Mouse (Mus musculus): ENCODE results near the gene Adtrp. TPM values are rescaled to one million over a fixed set of nuclear protein-coding genes. Genes with fewer than 3 reads are reported as not detected.

Adtrp gene
- total RNA-seq, 1 experiment from 2014 or later = not detected

DNA sequence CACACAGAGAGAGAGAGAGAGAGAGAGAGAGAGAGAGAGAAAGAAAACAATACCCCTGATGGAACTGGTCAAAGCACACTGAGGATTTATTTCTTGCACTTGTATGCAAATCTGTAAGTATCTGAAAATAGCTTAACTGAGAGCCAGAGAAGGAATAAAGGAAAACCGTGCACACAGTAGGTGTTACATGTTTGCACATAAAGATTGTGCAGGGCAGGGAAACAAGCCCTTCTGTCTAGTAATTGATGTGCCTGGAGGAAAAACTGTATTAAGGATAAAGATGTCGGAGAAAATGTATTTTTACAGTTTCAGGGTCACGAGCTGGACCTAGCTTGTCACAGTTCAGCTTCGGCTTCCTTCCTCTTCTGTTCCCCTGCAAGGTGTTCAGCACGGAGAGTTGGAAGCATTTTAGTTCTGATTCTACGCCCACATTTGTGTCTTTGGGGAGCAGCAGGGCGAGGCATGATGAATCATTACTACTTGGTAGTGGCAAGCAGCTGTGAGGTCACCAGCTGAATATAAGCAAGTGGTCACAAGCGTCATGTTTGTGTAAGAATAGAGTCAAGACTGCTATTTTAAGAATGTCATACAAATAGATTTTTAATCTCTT lies 43.7 kb downstream of the Adtrp start:
- peak; percentile 77 to 90 for ATAC-seq (replicated peaks in 1 of 2; ENCODE audit: insufficient read depth in 1 of 2, low FRiP score in 2 of 2, low TSS enrichment in 1 of 2, low read depth in 1 of 2, poor library complexity in 2 of 2, severe bottlenecking in 2 of 2)

DNA sequence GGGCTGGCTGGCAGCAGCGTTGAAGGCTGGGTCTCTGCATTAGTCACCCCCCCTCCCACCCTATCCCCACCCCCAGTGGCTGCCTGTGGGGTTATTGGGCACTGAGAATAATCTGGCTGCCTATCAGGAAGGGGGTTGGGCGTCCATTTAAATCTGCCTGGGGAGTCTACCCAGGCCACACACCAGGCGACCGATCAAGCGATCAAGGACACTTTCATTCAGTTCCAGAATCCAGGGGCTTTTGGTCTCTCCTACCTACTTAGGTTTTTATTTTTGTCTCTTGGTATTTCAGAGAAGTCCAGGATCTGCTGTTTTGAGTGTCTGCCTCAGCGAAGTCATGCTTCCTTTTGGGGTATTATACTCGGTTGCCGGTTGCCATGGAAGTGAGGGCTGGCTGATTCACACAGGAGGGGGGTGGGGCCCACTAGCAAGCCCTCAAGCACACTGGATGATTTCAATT lies 46.3 kb downstream of the Adtrp start:
- peak; percentile 77 to 91 for ATAC-seq (replicated peaks in 1 of 2; ENCODE audit: insufficient read depth in 1 of 2, low FRiP score in 2 of 2, low TSS enrichment in 1 of 2, low read depth in 1 of 2, poor library complexity in 2 of 2, severe bottlenecking in 2 of 2)

DNA sequence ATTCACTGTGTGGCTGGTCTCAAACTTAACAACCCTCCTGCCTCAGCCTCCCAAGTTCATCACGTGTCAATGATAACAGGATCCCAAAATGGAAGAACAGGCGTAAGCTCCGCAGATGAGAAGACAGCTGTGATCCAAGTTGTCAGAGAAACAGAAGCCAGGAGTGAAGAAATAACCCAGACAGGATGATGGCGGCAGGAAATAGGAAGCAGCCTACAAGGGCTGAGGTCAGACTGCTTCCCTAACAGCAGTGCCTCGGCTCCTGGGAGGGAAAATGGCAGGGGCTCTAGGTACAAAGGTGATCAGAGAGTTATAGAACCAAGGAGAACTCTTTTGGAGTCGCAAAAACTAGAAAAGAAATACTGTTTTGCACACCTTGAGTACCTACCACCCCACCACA lies 54.6 kb downstream of the Adtrp start:
- ATAC-seq (replicated peaks in 1 of 2; ENCODE audit: insufficient read depth in 1 of 2, low FRiP score in 2 of 2, low TSS enrichment in 1 of 2, low read depth in 1 of 2, poor library complexity in 2 of 2, severe bottlenecking in 2 of 2) = 0 out of 4 replicates have a peak, but pooled peaks of 1 of the 2 experiments have one; percentile 14

DNA sequence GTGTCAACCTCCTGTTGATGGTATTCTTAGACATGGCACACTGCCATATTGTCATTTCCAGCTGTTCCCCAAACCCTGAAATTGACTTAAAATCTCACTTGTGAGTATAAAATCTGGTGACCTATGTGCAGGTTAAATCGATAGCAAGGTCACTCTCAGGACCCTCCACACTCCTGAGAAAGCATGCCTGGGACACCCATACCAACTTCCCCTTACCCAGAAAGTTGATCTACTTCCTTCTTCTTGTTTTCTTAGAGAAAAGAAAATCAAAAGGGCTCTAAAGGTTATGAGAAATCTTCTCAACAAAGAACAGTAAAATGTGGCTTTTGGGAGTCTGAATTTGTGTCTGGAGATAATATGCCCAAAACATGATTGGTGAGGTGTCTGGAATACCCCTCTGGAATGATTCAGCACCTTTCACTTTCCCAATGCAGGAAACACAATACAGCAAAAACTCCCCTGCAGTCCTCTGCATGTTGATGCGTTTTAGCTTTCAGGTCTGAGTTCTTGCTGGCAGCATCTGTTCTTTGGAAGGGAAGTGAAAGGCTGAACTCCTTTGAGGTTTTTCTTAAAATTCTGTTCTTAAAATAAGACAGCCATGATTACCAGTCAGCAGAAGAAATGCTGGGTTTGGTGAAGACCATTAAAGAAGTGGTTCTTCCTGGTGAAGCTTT lies 59.5 kb downstream of the Adtrp start:
- ATAC-seq (replicated peaks in 1 of 2; ENCODE audit: insufficient read depth in 1 of 2, low FRiP score in 2 of 2, low TSS enrichment in 1 of 2, low read depth in 1 of 2, poor library complexity in 2 of 2, severe bottlenecking in 2 of 2) = peak; percentile 50 to 62; a peak in 3 of 4 replicates

DNA sequence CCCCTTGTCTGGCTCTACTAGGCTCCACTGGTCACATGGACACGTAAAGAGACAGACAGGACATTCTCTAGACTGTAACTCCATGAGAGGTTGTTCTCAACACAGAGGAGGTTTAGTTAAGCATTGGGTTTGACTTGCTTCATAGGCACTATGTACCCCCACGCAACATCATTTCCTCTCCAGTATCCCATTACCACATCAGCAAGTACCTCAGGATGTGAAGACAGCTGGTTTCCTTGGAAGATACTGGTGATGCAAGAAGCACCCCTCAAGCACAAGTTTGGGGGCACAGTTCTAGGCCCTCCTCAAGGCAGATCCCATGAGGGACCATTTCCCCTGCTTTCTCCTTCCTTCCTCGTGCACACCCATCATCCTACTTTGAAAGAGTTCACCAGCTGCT lies 60.8 kb downstream of the Adtrp start:
- ATAC-seq (replicated peaks in 1 of 2; ENCODE audit: insufficient read depth in 1 of 2, low FRiP score in 2 of 2, low TSS enrichment in 1 of 2, low read depth in 1 of 2, poor library complexity in 2 of 2, severe bottlenecking in 2 of 2) = no peak; a peak in 1 of 4 replicates

DNA sequence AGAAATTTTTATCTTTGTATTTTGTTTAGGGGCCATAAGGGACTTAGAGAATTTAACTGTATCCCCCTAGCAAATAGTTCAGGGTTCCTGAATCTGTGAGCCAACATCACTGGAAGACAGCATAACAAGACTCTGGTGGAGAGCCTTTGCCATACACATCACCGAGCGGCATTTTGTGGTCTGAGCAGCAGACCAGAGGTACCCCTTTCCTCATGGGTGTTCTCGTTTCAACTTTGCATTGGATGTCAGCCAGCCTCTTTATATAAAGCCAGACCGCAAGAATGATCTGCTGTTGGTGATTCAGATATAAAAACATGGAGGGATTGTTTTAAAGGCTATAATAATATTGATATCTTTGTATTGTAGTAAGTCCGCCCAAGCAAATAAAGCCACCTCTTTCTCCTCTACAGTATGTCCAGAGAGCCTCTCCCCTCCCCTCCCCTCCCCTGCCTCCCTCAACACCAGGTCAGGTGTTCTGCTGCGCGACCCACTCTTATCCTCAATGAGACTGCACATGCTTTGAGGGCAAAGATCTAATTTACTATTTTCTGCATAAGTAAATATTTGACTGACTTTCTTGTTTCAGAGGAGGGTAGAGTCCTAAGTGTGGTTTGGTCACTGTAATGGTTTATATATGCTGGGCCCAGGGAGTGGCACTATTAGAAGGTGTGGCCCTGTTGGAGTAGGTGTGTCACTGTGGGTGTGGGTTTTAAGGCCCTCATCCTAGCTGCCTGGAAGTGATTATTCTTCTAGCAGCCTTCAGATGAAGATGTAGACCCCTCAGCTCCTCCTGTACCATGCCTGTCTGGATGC lies 62.4 kb downstream of the Adtrp start:
- ATAC-seq (replicated peaks in 1 of 2; ENCODE audit: insufficient read depth in 1 of 2, low FRiP score in 2 of 2, low TSS enrichment in 1 of 2, low read depth in 1 of 2, poor library complexity in 2 of 2, severe bottlenecking in 2 of 2) = peak; percentile 39 to 54; a peak in 2 of 4 replicates

DNA sequence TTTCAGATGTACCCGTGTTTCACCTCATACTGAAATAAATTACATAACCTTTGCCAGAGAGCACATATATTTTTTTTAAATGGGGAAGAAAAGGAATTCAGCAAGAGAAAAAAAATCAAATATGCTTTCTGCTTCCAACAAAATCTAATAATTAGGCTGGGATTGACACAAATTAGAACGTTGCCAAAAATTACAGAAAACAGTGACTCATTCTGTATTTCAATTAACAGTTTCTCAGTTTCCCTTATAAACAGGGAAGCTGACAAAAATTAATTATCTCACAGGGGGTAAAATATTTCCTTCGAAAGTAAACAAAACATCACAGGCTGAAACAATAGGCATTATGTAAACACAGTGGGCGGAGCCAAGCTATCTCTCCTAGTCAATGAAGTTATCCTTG lies 67.2 kb downstream of the Adtrp start:
- no peak for ATAC-seq (replicated peaks in 1 of 2; ENCODE audit: insufficient read depth in 1 of 2, low FRiP score in 2 of 2, low TSS enrichment in 1 of 2, low read depth in 1 of 2, poor library complexity in 2 of 2, severe bottlenecking in 2 of 2)

DNA sequence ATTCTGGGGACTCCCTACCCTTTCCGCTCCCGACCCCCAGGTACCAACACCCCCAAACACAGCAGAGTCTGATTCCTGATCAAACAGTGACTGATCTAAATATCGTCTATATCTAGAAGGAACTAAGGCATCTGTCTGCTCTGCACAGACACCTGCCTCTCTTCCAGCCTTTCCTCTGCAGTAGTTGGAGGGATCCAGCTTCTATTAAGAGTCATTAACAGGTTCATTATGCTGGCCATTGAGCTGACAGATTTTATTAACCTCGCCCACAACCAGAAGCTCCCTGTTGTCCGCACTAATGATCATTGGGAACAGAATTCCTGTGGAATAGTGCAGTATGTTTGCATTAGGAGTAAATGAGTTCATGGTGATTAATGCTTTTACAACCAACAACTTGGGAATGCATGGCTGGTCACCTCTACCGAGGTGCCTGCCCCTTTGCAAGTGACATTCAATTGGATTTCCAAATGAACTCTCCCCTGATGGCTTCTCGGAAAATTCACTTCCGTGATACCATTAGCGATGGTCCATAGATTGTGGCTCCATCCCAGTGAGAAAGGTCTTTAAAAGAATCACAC lies 67.8 kb downstream of the Adtrp start:
- ATAC-seq (replicated peaks in 1 of 2; ENCODE audit: insufficient read depth in 1 of 2, low FRiP score in 2 of 2, low TSS enrichment in 1 of 2, low read depth in 1 of 2, poor library complexity in 2 of 2, severe bottlenecking in 2 of 2) = no peak

DNA sequence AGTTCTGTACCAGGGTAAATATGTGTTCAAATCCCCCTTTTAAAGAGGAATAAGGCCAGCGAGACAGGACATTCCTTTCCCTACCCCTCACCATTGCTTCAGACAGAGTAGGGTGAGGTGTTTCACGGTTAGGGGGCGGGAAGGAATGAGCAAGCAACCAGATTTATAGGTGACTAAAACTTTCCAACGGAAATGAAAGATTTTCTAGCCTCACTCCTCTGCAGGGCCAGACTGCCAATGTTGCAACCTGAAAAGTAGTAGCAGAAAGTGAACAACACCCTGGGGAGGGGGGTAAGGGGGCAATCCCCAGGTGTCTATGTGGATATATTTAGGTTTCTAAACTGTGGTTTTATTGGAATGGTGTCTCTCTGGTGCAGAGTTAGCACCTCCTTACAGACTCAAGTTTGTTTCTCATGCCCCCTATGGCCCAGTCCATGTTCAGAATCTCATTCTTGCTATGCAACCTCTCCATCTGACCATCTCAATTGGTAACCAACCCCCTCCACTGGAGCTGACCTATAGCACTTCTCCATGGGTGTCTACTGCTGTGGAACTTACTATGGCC lies 73.6 kb downstream of the Adtrp start:
- no peak for ATAC-seq (replicated peaks in 1 of 2; ENCODE audit: insufficient read depth in 1 of 2, low FRiP score in 2 of 2, low TSS enrichment in 1 of 2, low read depth in 1 of 2, poor library complexity in 2 of 2, severe bottlenecking in 2 of 2)

DNA sequence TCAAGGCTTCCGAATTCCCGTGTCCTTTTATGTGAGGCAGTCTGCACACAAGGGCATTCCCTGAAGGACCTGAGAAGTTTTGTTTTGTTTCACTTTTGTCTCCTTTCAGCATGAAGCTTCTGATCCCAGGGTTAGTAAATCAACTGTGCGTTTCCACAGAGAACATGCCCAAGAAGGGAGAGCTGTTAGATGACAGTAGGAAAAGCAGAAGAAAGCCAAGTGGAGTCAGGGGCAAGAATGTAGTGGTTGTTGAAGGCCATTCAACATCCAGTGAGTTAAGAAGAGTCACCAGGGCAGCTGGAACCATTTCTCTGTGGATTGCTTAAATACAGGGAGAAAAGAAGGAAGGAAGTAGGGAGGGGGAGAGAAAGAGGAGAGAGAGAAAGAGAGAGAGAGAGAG lies 76.4 kb downstream of the Adtrp start:
- ATAC-seq (replicated peaks in 1 of 2; ENCODE audit: insufficient read depth in 1 of 2, low FRiP score in 2 of 2, low TSS enrichment in 1 of 2, low read depth in 1 of 2, poor library complexity in 2 of 2, severe bottlenecking in 2 of 2) = no peak

DNA sequence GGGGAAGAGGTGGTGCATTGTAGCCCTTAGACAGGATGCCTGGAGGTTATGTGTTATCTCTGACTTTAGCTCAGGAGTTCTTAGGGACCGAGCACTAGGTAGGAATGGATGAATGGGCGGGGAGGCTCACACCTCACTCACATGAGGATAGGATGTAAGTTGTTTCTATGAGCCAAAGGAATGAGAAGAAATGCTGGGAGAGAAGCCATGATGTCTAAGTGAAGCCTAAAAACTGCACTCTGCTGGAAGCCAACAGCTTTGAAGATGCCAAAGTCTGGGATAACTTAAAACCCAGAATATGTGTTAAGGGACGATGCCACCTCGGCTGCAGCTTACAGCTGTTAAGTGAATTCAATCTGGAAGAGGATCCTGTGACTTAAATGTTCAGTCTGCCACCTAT lies 79.5 kb downstream of the Adtrp start:
- ATAC-seq (replicated peaks in 1 of 2; ENCODE audit: insufficient read depth in 1 of 2, low FRiP score in 2 of 2, low TSS enrichment in 1 of 2, low read depth in 1 of 2, poor library complexity in 2 of 2, severe bottlenecking in 2 of 2) = no peak

DNA sequence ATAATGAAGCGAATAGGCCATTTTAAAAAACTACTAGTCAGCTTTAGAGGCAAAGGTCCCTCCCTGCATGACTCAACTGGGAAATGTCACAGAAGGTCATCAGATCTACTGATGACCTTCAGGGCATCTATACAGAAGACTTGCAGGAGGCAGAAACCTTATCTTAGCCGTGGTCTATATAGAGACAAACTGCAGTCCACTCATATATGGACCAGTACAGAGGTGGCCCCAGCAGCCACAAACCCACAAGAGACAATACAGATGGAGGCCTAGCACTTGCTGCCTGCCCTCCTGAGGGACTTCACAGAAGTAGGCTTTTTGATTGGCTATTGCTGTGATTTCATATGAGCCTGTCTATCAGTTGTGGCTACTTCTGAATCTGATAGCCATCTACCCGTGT lies 85.5 kb downstream of the Adtrp start:
- ATAC-seq (replicated peaks in 1 of 2; ENCODE audit: insufficient read depth in 1 of 2, low FRiP score in 2 of 2, low TSS enrichment in 1 of 2, low read depth in 1 of 2, poor library complexity in 2 of 2, severe bottlenecking in 2 of 2) = no peak

DNA sequence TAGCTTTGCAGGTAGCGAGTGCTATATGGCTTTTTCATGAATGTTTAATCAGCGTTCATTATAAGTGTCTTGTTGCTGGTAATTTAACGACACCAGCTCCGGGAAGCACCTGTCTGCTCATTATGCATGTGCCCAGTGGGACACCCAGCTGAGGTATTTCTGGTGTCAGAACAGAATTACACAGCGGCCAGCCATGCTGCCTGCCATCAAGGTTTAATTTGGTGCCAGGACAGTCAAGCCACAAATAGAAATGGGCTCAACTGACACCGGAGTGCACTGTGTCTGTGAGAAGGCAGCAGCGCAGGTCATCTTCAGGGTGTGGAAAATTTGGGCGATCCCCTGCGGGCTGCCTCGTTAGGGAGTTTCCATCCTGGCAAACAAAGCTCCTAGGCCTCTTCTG lies 87.0 kb downstream of the Adtrp start:
- no peak for ATAC-seq (replicated peaks in 1 of 2; ENCODE audit: insufficient read depth in 1 of 2, low FRiP score in 2 of 2, low TSS enrichment in 1 of 2, low read depth in 1 of 2, poor library complexity in 2 of 2, severe bottlenecking in 2 of 2)

DNA sequence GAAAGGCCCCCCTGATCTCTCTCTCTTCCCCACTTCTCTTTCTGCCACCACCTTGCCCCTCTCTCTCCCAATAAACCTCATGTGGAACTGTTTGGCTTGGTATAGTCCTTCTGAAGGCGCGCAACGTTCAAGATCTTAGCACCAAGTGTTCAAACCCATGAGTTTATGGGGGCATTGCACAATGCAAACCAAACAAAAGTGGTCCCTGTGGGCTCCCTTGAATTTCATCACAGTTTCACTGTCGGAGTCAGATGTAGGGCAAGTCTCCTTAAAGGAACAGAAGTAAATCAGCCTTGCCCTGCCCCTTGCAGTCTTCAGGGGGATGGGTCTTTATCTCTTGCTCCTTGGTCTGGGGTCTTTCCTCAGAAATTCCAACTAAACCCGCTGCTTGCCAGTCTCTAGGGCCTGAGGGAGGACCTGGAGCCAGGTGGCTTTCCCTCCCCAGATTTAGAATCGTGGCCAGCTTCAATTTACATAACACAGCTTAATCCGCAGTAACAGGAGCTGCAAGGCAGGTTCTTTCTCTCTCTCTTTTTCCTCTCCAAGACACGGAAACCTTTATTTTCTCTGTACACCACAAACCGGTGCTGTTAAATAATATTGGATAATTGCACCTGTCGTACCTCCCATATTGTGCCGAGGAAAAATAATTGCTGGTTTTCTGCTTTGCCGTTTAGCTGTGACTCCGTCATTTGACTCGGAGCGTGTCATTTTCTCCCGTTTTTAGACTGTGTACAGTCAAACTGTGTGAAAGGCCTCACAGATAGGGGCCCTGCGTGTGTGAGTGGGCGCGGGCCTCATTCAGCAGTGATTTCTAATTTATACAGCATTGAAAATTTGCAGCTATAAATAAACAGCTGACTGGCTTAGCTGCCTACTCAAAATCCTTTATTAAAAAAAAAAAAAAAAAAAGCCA lies 88.7 kb downstream of the Adtrp start:
- ATAC-seq (replicated peaks in 1 of 2; ENCODE audit: insufficient read depth in 1 of 2, low FRiP score in 2 of 2, low TSS enrichment in 1 of 2, low read depth in 1 of 2, poor library complexity in 2 of 2, severe bottlenecking in 2 of 2) = no peak

DNA sequence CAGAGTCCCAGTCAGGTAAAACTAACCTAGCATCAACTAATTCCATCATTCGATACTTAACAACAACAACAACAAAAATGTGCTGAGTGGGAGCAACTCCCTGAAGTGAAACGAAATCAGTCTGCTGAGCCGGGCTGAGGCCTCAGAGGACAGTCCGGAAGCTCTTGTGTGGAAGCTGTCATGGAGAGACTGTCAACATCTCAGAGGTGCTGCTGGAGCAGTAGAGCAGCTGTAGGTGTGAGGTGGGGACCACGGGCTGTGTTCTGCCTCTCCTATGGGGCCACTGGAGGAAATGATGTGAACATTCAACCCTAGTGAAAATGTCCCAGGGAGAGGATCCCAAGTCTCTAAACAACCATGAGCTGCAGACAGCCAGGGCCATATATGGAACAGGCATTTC lies 94.4 kb downstream of the Adtrp start:
- ATAC-seq (replicated peaks in 1 of 2; ENCODE audit: insufficient read depth in 1 of 2, low FRiP score in 2 of 2, low TSS enrichment in 1 of 2, low read depth in 1 of 2, poor library complexity in 2 of 2, severe bottlenecking in 2 of 2) = no peak

DNA sequence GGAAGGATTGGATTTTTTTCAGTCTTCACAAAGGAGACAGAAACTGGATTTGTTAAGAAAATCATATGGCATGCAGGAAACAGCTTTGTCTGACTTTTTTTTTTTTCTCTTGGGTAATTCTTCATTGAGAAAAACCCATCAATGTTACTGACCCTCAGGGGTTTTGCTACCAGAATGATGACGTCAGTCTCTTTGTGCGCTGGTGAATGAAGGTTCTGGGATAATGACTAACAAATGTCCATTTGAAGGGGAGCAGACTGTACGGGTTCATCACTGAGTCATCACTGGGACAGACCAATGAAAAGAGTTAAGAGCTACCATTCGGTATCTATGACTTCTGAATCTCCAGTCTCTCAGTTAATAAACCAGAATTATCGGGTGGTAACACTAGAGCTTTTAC lies 97.0 kb downstream of the Adtrp start:
- no peak for ATAC-seq (replicated peaks in 1 of 2; ENCODE audit: insufficient read depth in 1 of 2, low FRiP score in 2 of 2, low TSS enrichment in 1 of 2, low read depth in 1 of 2, poor library complexity in 2 of 2, severe bottlenecking in 2 of 2)

DNA sequence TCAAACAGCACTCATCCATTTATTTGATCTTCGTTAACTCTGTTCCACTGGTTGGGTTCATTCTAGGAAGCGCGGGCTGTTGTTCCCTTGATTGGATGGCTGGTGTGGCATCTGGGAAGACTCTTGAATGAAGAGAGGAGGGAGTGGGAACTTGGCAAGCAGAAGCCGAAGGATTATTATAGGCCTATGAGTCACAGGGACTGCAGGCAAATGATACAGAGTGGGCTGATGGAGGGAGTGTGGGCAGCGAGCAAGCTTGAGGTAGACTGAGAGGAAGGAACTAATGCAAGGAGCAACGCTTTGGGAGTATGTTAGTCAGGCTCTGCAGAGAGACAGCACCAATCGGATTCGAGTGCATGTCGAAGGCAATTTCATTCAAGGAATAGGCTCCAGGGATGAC lies 98.6 kb downstream of the Adtrp start:
- ATAC-seq (replicated peaks in 1 of 2; ENCODE audit: insufficient read depth in 1 of 2, low FRiP score in 2 of 2, low TSS enrichment in 1 of 2, low read depth in 1 of 2, poor library complexity in 2 of 2, severe bottlenecking in 2 of 2) = no peak

Data from hematopoietic stem cell, adult 5-6 weeks (primary cell).